Mouse (Mus musculus): ENCODE results near the gene Sp4. TPM values are rescaled to one million over a fixed set of nuclear protein-coding genes. Genes with fewer than 3 reads are reported as not detected.

The Sp4 gene
- polyA plus RNA-seq (2012), result 1.2 and 1.4 TPM in 2 replicates

- TF ChIP-seq TAL1 (IDR thresholded peaks at IDR 0.05; ENCODE audit: low read length), result no peak
- TF ChIP-seq GATA1 (IDR thresholded peaks at IDR 0.05; ENCODE audit: low read length), result no peak
- H3K27me3 ChIP-seq (ENCODE audit: control insufficient read depth), result no peaks in the 10 kb centered on the region
- no peaks in the 10 kb centered on the region for H3K9me3 ChIP-seq (ENCODE audit: control insufficient read depth, low read length)
- peak within 1 kb of the TSS; percentile 90 for H3K4me3 ChIP-seq (replicated peaks)
- H3K36me3 ChIP-seq (ENCODE audit: control insufficient read depth), result peaks cover 21% of the 10 kb centered on the region
- peaks cover 72% of the 10 kb centered on the region for H3K4me1 ChIP-seq (ENCODE audit: control insufficient read depth)
These were observed at the start of gene Sp4 for GRCm38 (mm10) chr12:118301072-118301865. Gene Sp4 (minus strand): TSS chr12:118301440.

- no peaks in the 10 kb centered on the region for H3K27me3 ChIP-seq (ENCODE audit: control insufficient read depth)
- no peaks in the 10 kb centered on the region for H3K36me3 ChIP-seq (ENCODE audit: control insufficient read depth)
- H3K4me3 ChIP-seq (replicated peaks), result no peak overlapping the region
- H3K4me1 ChIP-seq (ENCODE audit: control insufficient read depth), result peaks cover 9% of the 10 kb centered on the region
- H3K9me3 ChIP-seq (ENCODE audit: control insufficient read depth, low read length), result no peaks in the 10 kb centered on the region
- TF ChIP-seq TAL1 (IDR thresholded peaks at IDR 0.05; ENCODE audit: low read length) (no peak), GATA1 (IDR thresholded peaks at IDR 0.05; ENCODE audit: low read length) (no peak)
These were observed 37.9 kb upstream of the Sp4 start for GRCm38 (mm10) chr12:118339107-118339506.

DNA sequence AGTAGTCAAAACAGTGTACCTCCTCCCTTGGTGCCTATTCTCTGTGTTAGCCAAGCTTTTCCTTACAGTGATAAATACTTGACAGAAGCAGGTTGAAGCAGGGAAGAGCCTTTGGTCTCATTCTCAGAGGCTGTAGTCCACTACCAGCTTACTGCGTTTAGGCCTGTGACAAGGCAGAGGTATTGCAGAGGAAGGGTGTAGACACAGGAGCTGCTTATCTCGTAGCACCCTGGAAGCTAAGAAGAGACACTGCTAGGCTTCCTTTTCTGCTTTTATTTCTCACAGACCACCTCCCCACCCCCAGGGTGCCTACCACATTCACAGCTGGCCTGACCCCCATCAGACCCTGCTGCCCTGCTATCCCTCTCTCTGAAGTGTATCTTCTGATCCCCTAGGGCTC lies 37.0 kb upstream of the Sp4 start:
- no peaks in the 10 kb centered on the region for H3K36me3 ChIP-seq (ENCODE audit: control insufficient read depth)
- TF ChIP-seq TAL1 (IDR thresholded peaks at IDR 0.05; ENCODE audit: low read length) (no peak), GATA1 (IDR thresholded peaks at IDR 0.05; ENCODE audit: low read length) (no peak)
- H3K9me3 ChIP-seq (ENCODE audit: control insufficient read depth, low read length), result no peaks in the 10 kb centered on the region
- H3K27me3 ChIP-seq (ENCODE audit: control insufficient read depth), result no peaks in the 10 kb centered on the region
- H3K4me3 ChIP-seq (replicated peaks), result no peak overlapping the region
- peaks cover 9% of the 10 kb centered on the region for H3K4me1 ChIP-seq (ENCODE audit: control insufficient read depth)

- H3K9me3 ChIP-seq (ENCODE audit: control insufficient read depth, low read length), result no peaks in the 10 kb centered on the region
- no peaks in the 10 kb centered on the region for H3K27me3 ChIP-seq (ENCODE audit: control insufficient read depth)
- no peaks in the 10 kb centered on the region for H3K36me3 ChIP-seq (ENCODE audit: control insufficient read depth)
- H3K4me1 ChIP-seq (ENCODE audit: control insufficient read depth), result peaks cover 9% of the 10 kb centered on the region
- H3K4me3 ChIP-seq (replicated peaks), result no peak overlapping the region
- TF ChIP-seq GATA1 (IDR thresholded peaks at IDR 0.05; ENCODE audit: low read length), result no peak
- no peak for TF ChIP-seq TAL1 (IDR thresholded peaks at IDR 0.05; ENCODE audit: low read length)
These were observed 36.1 kb upstream of the Sp4 start for GRCm38 (mm10) chr12:118337291-118337690.

DNA sequence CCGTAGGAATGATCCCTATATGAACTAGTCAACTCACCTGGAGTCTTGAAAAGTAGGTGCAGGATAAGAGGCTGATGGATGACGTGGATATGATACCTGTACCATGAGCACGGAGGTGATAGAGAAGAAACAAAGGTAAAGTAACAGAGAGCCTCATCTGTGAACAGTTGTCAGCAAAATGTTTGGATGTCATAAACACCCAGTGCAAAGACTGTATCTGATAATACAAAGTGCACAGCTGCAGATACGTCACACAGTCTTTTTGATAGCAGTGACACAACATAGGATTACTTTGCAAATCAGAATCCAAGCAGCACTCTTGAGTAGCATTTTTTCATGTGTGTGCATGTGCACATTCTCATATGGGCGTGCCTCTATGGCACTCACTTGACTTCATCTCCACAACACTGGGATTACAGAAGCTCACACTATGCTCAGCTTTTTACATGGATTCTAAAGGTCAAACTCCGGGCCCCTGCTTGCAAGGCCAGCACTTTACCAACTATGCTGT lies 27.6 kb upstream of the Sp4 start:
- Histone ChIP-seq H3K27me3 (ENCODE audit: control insufficient read depth) (no peaks in the 10 kb centered on the region), H3K36me3 (ENCODE audit: control insufficient read depth) (no peaks in the 10 kb centered on the region), H3K4me3 (replicated peaks) (no peak overlapping the region), H3K4me1 (ENCODE audit: control insufficient read depth) (peaks cover 13% of the 10 kb centered on the region), H3K9me3 (ENCODE audit: control insufficient read depth, low read length) (no peaks in the 10 kb centered on the region)
- TF ChIP-seq TAL1 (IDR thresholded peaks at IDR 0.05; ENCODE audit: low read length) (no peak), GATA1 (IDR thresholded peaks at IDR 0.05; ENCODE audit: low read length) (no peak)

DNA sequence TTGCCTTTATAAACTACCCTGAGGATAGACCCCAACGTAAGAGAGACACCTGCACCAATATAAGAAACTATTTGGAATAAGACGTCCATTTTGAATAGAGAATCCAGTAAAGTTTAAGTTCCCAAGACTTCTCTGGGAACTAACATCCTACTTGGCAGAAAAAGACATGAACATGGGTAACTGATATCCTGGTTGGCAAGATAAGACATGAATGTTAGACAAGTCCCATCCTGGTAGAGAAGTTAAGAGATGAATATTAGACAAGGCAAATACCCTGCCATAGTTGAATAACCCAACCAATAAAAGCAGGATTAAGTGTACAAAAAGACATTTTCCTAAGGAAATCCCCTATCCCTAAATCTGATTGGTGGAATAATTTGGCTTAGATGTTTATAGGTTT lies 26.3 kb upstream of the Sp4 start:
- no peaks in the 10 kb centered on the region for H3K9me3 ChIP-seq (ENCODE audit: control insufficient read depth, low read length)

GRCm38 (mm10) chr12:118326161-118326560 lies 24.9 kb upstream of the Sp4 start:
- no peaks in the 10 kb centered on the region for H3K9me3 ChIP-seq (ENCODE audit: control insufficient read depth, low read length)
- H3K4me1 ChIP-seq (ENCODE audit: control insufficient read depth), result peaks cover 13% of the 10 kb centered on the region
- TF ChIP-seq TAL1 (IDR thresholded peaks at IDR 0.05; ENCODE audit: low read length) (no peak), GATA1 (IDR thresholded peaks at IDR 0.05; ENCODE audit: low read length) (no peak)
- H3K36me3 ChIP-seq (ENCODE audit: control insufficient read depth), result no peaks in the 10 kb centered on the region
- H3K27me3 ChIP-seq (ENCODE audit: control insufficient read depth), result no peaks in the 10 kb centered on the region
- no peak overlapping the region for H3K4me3 ChIP-seq (replicated peaks)

More for the DNA sequence above, 26.3 kb upstream of the Sp4 start:
- no peaks in the 10 kb centered on the region for H3K27me3 ChIP-seq (ENCODE audit: control insufficient read depth)
- TF ChIP-seq GATA1 (IDR thresholded peaks at IDR 0.05; ENCODE audit: low read length), result no peak
- TF ChIP-seq TAL1 (IDR thresholded peaks at IDR 0.05; ENCODE audit: low read length), result no peak
- no peaks in the 10 kb centered on the region for H3K36me3 ChIP-seq (ENCODE audit: control insufficient read depth)
- no peak overlapping the region for H3K4me3 ChIP-seq (replicated peaks)
- peaks cover 13% of the 10 kb centered on the region for H3K4me1 ChIP-seq (ENCODE audit: control insufficient read depth)

DNA sequence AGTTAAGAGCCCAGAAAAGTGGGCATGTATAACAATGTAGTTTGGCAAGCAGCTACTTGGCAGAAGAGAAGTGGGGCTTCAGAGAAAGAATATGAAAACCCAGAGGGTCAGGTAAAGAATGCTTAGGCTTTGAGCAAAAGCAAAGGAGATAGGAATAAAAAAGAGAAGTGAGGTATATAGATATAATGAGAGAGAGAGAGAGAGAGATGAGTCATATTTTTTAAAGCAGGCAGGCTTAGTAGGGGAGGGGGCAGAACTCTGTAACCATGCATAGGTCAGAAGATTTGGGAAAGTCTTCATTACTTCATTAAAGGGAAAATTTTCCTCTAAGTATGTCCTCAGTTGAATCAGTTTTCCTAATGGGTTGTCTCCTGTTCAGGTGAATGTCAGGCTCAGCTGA lies 18.8 kb upstream of the Sp4 start:
- Histone ChIP-seq H3K36me3 (ENCODE audit: control insufficient read depth) (no peaks in the 10 kb centered on the region), H3K9me3 (ENCODE audit: control insufficient read depth, low read length) (no peaks in the 10 kb centered on the region), H3K27me3 (ENCODE audit: control insufficient read depth) (no peaks in the 10 kb centered on the region), H3K4me1 (ENCODE audit: control insufficient read depth) (no peaks in the 10 kb centered on the region), H3K4me3 (replicated peaks) (no peak overlapping the region)
- TF ChIP-seq TAL1 (IDR thresholded peaks at IDR 0.05; ENCODE audit: low read length), result no peak

- no peaks in the 10 kb centered on the region for H3K9me3 ChIP-seq (ENCODE audit: control insufficient read depth, low read length)
- TF ChIP-seq GATA1 (IDR thresholded peaks at IDR 0.05; ENCODE audit: low read length) (no peak), TAL1 (IDR thresholded peaks at IDR 0.05; ENCODE audit: low read length) (no peak)
- no peaks in the 10 kb centered on the region for H3K27me3 ChIP-seq (ENCODE audit: control insufficient read depth)
- H3K36me3 ChIP-seq (ENCODE audit: control insufficient read depth), result peaks cover 2% of the 10 kb centered on the region
- H3K4me1 ChIP-seq (ENCODE audit: control insufficient read depth), result peaks cover 6% of the 10 kb centered on the region
- H3K4me3 ChIP-seq (replicated peaks), result no peak overlapping the region
These were observed 13.2 kb upstream of the Sp4 start for GRCm38 (mm10) chr12:118314477-118314845.
